Mouse (Mus musculus): ENCODE data around the gene Zfp691. TPM values are rescaled to one million over a fixed set of nuclear protein-coding genes. Genes with fewer than 3 reads are reported as not detected.

The Zfp691 gene
- total RNA-seq (2015) (3.2 and 3.5 TPM in 2 replicates), total RNA-seq (2017) (2.5 and 5.2 TPM in 2 replicates)

DNA sequence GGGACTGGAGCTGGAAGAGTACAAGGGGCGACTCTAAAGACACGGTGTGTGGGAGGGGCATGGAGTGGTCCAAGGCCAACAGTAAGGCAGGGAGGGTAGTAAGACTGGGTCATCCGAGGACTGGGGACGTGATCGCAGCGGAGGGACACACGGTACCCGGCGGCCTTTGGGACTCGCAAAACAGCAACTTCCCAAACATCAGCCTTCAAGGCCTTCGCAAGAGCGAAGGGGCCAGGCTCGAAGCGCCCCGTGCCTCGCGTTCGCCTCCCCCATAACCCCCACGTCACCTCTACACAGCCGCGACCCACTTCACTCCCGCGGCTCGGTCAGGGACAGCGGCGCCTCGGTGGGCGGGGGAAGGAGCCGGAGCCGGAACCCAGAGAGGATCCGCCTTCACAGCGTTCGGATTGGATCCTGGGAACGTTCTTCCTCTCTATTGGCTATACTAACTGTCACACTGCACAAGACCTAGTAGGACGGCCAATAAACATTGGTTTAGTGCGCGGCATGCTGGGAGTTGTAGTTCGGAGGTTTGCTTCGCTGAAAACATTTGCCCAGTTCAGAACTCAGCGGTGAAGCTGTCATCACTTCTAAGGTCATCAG lies at the start of gene Zfp691:
Gene Zfp691 (minus strand): TSS at position 345 of the 603 bp plus-strand sequence.
- ATAC-seq (replicated peaks; ENCODE audit: poor library complexity) = peak; percentile 98

DNA sequence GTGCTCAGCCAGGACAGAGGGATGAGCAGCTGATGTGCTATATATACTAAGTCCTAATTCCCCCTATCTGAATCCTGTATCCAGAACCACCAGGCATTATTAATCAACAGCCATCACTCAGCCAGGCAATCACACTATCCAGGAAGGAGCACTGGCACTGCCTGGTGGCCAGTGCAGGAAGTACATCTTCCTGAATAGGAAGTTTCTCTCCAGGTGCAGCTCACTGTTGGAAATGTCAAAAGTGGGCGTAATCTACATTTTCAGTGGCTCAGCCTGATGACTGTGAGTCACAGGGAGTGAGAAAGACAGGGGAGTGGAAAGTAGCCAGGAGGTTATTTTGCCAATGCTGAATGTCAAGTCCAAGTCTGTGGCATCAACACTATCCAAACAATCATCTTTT lies 49.7 kb upstream of the Zfp691 start:
- peak; percentile 90 for ATAC-seq (replicated peaks; ENCODE audit: poor library complexity)

DNA sequence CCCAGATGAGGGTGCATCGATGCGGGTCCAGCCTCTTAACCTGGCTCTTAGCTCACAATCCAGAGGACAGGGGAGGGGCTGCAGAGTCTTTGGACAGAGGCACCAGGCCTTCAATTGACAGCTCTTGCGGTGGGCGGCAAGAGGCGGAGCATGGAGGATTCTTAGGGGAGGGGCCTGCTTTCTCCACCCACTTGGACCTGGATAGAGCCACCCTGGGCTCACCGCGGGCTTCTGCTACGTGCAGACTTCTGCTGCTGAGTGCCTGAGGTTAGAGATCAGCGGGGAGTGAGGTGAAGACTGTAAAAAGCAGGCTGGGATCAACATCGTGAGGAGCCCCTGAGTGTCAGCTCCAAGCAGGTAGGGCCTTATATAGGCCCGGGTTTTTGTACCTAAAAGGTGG lies 44.2 kb upstream of the Zfp691 start, which contains the start of gene Tmem269:
Gene Tmem269 (minus strand): TSS at position 49 of the 400 bp plus-strand sequence.
- peak; percentile 54 for ATAC-seq (replicated peaks; ENCODE audit: poor library complexity)

DNA sequence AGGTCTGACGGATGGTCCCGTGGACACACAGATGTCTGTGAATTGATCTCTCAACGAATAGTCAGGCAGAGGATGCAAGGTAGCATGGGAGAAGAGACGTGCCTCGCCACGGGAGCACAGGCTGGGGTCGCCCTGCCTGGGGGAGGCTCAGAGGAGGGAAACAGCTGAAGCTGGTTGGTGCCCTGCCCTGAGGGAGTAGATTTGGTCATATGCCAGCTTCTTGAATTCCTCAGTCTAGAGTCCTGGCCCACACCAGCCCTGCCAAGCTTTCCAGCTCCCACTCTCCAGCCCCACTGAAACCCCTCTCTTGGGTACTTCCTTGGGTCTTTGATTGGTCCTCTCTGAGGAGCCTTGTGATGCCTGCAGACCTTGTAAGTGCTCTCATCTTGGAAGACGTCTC lies 42.7 kb upstream of the Zfp691 start:
- no peak for ATAC-seq (replicated peaks; ENCODE audit: poor library complexity)

DNA sequence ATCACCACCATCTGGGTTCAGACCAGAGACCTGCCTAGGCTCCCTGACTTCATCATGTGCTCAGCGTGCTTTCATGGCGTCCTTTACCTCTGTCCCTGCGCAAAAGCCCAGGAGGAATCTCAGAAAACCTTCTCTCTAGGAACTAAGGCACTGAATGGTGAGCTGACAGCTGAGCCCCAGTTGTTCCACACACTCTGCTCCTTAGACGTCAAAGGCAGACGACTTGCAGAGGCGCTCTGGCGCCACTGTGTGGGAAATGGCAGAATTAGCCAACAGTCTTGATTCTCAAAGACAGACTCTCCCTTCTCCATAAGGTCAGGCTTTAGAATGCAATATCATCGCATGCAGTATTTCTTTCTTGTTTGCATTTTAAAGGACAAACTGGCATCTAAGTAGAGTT lies 30.7 kb upstream of the Zfp691 start:
- ATAC-seq (replicated peaks; ENCODE audit: poor library complexity) = peak; percentile 94

DNA sequence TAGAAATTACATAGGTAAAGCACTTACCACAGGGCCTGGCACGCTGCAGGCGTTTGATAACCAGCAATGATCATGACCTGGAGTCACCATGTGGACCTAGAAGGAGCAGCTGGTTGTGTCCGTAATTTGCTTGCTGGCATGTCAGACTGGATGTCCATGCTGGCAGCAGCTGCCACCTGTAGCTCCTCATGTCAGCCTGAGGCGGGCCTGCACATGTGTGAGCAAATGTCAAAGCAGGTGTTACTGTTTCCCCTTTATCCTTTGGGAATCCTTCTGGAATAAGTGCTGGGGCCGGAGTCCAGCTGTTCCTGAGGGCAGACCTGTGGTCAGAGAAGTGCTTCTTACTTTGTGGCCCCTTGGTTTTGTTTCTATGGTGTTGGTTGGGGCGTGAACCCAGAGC lies 24.1 kb upstream of the Zfp691 start:
- no peak for ATAC-seq (replicated peaks; ENCODE audit: poor library complexity)

DNA sequence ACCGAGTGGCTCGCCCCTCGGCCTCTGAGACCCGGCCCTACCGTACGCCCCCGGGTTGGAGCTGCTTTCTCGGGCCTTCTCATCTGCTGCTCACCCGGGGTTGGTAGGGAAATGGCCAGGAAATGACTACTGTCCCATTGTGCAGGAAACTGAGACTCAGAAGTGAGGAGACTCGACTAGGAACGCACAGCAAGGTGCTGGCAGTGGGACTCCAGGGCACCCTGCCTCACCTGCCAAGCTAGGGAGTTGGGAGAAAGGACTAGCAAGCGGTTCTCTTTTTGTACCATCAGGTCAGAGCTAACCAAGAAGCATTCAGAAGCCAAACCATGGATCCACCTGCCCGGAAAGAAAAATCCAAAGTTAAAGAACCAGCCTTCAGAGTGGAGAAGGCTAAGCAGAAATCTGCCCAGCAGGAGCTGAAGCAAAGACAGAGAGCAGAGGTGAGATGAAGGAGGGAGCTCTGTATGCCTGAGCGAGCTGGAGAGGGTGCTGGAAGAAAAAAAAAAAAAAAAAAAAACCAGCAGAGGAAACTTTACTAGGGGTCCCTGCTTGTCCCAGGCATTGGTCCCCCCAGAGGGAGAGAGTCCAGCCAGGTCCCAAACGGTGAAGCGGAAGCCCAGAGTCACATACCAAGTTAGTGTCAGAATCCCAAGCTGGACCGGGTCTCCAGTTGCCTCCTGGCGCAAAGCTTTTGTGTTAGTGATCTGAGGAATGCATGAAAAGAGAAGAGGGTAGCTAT lies 21.8 kb upstream of the Zfp691 start:
- ATAC-seq (replicated peaks; ENCODE audit: poor library complexity) = peak; percentile 9; the same call in 1 of the 2 replicates

DNA sequence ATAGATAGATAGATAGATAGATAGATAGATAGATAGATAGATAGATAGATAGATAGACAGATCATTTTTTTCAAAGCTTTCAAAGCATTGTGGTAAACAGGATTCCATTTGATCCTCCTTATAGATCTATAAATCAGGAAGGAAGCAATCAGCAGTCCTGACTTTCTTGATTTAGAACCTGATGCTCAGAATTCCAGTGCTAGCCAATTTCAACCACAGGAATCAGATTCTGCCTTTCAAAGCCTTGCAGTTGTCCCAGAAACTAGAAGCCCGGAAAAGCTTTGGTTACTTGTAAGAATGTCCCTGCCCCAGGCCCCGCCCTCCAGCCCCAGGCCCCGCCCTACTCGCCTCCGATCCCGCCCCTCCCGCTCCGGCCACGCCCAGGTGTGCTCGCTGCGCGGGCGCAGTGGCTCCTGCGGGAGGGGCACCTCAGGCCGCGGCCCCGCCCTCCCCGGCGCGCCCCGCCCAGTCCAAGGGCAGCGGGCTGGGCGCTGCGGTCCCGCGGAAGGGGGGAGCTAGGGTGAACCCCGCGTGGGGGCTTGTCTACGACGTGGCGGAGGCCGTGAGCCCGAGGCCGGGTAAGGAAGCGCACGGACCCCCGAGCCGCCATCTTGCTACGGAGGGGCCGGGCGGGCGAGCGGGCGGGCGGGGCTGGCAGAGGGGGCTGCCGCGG lies 21.1 kb upstream of the Zfp691 start, which contains the start of gene Svbp:
Gene Svbp (plus strand): TSS at position 398 of the 673 bp plus-strand sequence.
- ATAC-seq (replicated peaks; ENCODE audit: poor library complexity) = peak; percentile 75

DNA sequence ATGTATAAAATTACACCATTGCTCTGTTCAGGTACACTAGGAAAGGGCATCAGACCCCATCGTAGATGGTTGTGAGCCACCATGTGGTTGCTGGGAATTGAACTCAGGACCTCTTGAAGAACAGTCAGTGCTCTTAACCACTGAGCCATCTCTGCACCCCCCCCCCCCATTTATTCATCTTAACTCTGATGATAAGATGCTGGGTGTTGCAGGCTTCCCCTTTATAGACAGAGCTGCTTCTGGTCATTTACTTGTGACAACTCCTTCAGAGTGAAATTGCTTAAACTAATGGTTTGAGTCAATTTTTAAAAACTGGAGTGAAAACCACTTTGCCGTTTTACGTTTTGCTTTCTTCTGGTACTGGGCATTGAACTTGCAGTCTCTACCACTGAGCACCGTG lies 18.8 kb upstream of the Zfp691 start:
- no peak for ATAC-seq (replicated peaks; ENCODE audit: poor library complexity)

DNA sequence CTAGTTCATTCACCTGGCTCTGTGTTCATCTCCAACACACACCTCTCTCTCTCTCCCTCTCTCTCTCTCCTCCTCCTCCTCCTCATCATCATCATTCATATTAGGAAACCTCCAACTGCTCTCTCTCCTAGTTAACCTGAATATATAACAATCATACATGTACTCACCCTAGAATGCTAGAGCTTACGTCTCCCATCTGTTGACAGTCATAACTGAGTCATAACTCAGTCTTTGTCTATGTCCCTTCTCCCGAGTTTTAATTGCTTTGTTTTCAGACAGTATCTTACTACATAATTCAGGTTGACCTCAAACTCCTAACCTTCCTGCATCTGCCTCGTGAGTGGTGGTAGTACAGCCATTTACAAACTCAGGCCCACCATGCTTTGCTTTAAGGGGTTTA lies 17.3 kb upstream of the Zfp691 start:
- no peak for ATAC-seq (replicated peaks; ENCODE audit: poor library complexity)

DNA sequence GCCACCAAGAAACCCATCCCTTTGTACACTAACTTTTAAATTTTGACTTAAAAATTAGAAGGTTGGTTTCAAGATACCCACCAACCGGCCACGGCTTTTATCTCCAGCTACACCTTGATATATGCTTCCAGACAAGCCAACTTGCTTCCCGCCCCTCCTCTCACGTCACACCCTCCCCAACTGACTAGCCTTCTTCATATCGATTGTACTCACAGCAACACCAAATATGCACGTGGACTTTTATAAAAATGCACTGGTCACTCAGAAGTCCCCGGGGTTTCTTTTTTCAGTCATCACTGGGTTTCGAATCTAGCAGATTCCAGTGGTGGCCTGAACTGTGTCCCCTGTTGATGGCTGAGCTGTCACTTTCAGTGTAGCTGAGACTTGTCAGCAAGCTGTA lies 16.6 kb upstream of the Zfp691 start:
- peak; percentile 54 for ATAC-seq (replicated peaks; ENCODE audit: poor library complexity)

DNA sequence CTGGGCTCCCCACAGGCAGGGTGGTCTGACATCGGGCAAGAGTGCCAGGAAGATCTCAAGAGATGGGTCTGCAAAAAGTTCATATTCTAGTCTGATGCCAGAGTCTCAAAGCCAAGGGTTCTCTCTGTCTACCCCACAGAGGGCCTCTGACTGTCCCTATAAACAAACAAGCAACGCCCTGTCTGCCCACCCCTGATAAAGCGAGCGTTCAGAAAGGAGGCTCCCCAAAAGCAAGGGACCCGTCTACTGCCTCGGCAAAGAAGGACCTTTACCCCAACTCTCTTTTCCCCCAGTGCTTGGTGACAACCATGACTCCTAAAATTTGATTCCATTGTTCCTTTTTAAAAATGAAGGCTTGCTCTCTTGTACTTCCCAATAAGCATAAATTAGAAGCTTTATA lies 15.9 kb upstream of the Zfp691 start, which contains the start of gene Ermap:
Gene Ermap (minus strand): TSS at position 148 of the 400 bp plus-strand sequence.
- peak; percentile 71 for ATAC-seq (replicated peaks; ENCODE audit: poor library complexity)

DNA sequence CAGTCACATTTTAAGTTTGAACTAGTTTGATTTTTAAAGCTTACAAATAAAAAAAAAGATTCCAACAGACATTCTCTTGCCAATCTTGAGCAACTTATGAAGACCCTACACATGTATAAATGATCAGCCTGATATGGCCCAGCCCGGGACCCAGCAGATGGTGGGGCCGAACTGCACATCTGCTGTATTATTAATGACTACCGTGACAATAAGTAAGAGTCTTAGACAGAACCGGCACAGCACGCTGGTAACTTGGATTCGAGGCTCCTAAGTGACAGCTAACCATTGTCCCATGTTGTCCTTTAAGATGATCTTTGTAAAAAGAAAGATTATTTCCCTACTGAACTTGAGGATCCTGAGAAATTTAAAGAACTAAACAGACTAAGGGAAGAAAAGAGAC lies 15.4 kb upstream of the Zfp691 start:
- no peak for ATAC-seq (replicated peaks; ENCODE audit: poor library complexity)

DNA sequence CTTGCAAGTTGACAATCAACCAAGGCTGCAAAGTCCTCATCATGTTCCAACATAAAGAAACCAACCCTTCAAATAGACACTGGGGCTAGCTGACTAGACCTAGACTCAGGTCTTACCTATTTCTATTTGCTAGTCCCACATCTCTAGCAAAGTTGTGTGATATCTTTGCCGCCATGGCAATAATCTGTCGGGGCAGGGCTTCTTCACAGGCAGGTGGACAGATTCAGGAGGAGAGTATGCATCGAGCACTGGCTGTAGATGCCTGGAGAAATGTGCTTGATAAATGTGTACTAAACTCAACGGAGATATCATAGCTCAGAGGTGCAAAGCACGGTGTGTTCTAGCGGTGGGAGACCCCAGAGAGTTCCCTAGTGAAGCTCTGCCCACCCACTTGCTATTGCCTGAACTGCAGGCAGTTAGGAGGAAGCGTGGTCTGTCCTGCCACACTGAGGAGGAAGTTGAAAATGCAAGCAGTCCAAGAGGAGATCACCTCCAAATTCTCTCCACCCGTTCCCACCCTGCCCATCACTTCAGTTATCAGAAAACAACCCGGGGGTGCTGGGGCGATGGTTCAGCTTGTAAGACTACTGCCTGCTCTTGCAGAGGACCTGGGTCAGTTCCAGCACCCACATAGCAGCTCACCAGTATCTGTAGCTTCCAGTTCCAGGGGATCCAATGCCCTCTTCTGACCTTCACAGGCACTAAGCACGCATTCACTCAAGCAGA lies 14.2 kb upstream of the Zfp691 start:
- peak; percentile 53 for ATAC-seq (replicated peaks; ENCODE audit: poor library complexity)

DNA sequence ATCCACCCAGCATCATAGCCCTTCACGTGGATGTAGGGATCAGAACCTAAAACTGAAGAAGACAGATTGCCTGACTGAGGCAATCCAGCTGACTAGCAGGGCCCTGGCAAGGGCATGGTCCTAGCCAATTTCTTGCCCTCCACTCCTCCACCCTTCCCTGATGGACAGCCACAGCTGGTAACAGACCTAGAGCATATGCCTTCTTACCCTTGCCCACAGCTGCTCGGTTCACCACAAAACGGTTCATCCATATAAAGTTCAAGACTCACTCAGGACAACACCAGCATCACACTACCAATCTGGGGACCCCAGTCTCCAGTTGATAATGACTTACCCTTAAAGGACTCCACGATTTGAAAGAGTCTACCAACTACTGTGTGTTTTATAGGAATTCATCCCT lies 11.8 kb upstream of the Zfp691 start:
- no peak for ATAC-seq (replicated peaks; ENCODE audit: poor library complexity)

DNA sequence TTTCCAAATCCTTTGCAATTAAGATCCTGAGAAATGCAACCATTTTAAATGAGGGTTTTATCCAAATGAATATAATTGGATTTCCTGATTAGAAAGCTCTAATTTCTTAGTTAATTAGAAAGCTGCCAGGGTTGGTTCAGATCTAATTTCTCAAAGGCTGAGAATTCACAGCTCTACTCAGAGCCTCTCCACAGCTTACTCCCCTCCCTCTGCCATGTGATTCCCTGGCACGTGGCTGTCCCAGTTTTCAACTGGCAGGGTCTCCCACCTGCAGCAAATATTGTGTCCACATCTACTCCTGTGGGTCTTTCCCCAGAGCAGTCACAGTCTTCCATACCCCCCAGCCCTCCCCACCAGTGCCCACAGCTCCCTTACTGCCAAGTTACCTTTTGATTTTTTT lies 9.5 kb upstream of the Zfp691 start:
- ATAC-seq (replicated peaks; ENCODE audit: poor library complexity) = no peak

DNA sequence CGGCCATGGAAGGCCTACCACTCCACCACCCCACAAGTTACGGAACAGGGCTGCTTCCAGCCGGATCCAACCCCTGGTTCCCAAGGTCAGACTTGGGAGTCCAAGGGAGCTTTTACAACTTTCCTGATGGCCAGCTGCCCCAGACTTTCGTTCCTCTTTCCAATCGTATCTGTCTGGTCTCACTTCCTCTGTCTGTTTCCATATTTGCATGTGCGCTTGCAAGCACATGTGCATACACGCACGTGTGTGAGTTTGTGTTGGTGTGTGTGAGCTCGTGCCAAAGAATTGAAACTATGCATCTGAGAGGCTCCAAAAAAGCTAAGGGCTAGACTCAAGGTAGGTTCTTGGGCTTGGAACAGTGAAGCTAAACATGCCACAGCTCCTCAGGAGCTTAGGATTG lies 7.5 kb upstream of the Zfp691 start:
- peak; percentile 57 for ATAC-seq (replicated peaks; ENCODE audit: poor library complexity)

DNA sequence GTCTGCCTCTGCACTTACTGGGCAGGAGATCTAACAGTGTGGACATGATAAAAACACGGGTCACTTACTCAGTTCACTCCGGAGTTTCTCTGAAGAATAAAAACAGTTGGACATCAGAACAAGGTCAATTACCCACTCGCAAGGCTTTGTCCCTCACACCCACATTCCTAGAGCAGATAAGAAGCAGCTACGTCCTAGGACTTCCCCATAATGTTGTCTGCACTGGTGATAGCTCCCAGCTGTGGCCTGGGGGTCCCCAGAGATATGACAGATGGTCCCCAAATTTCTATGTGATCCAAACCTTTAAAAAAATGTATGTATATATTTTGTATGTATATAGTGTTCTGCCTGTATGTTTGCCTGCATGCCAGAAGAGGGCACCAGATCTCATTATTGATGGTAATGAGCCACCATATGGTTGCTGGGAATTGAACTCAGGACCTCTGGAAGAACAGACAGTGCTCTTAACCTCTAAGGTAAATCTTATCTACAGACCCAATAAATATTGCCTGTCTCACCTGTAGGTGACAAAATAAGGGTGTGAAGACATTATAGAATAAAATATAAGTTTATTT lies 6.2 kb upstream of the Zfp691 start:
- ATAC-seq (replicated peaks; ENCODE audit: poor library complexity) = no peak

DNA sequence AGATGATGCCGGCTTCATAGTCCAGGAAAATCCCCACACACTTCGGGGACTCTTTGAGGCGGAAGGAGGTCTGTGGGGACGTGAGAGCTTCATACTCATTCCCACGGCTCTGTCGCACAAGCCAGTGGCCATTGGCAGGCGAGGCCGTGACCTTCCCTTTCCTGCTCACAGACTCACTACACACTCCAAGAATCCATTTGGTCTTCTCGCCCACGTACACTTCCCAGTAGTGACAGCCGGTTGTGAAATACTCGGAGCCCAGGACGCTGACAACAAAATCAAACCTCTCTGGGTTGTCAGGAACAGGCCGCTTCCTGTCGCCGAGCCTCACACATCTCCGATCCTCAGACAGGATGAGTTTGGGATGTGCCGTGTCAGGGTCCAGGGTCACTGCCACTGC lies 4.3 kb upstream of the Zfp691 start:
- ATAC-seq (replicated peaks; ENCODE audit: poor library complexity) = no peak

DNA sequence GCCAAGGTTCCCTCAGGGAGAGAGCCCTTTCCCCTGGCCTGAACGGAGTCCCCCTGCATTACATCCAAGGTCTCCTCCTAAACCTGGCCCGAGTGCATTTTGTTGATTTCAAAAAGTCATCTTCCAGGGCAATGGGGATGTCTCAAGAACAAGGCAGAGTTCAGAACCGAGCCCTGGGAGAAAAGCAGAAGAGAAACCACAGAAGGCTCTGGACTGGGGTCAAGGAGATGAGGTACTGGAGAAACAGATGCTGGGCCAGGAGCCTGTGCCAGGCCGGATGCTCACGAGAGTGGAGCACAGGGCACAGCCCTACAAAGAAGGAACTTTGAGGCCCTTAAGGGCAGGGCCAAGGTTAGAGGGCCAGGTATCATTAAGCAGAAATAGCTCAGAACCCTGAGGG lies 3.7 kb upstream of the Zfp691 start:
- no peak for ATAC-seq (replicated peaks; ENCODE audit: poor library complexity)
